Mouse (Mus musculus) ovary, adult 18-20 months (tissue): ENCODE measurements at regions not wholly inside any gene's neighbourhood (a gene's known extent, or its start where the extent isn't known, plus 50 kb on each side); places are given as distances from the start of the nearest gene placed in this dataset.
"Not testable (repeated sequence)": the region's sequence is repeated elsewhere in the genome, so short reads cannot be mapped to it uniquely, and the experiment has no call there.

ENCODE experiments used
- DNase-seq: peaks from one replicate; pipeline ENCODE4 v3.0.0; 2022; ENCODE audit warnings: low spot score, mixed read lengths

DNA sequence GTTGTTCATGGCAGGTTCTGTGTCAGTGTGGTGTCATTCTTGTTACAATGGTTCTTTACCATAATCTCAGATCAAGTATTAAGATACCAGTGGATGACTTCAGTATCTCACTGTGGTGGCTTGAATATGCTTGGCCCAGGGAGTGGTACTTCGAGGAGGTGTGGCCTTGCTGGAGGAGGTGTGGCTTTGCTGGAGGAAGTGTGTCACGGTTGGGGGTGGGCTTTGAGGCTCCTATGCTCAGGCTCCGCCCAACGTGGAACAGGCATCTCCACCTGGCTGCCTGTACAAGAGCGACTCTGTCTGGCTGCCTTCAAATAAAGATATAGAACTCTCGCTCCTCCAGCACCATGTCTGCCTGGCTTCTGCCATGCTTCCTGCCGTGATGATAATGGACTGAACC, 63.6 kb downstream of the Cd2 start:
- no peak for DNase-seq

DNA sequence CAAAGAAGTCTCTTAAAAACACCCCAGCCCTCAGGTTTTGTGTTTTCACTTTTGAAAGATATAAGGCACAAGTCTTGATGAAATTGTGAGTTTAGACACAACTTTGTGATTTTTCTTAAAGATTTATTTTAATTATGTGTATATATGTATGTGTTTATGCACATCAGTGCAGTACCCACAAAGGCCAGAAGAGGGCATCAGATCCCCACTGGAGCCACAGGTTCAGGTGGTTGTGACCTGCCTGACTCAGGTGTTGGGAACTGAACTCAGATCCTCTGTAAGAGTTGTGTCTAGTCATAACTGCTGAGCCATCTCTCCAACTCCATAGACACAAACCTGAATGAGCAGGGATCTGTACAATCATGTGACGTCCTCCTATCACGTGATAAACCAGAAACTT, 67.8 kb downstream of the Cd2 start:
- no peak for DNase-seq

DNA sequence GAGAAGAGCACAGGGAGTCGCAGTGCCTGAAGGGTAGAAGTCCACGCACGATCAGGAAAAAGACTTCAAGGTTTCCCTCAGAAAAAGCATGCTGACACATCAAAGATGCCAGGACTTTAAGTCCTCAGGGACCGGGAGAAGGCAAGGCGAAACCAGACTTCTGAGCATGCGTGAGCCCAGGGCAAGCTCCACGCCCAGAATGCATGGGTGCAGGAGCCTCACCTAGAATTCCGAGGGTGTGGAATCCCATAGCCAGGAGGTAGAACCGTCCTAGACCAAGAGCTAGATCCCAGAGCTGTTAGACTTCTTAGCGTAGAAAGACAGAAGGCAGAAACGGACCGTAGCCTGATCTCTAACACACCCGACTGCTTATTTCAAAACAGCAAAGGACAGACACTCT, 71.0 kb downstream of the Cd2 start:
- DNase-seq = no peak

DNA sequence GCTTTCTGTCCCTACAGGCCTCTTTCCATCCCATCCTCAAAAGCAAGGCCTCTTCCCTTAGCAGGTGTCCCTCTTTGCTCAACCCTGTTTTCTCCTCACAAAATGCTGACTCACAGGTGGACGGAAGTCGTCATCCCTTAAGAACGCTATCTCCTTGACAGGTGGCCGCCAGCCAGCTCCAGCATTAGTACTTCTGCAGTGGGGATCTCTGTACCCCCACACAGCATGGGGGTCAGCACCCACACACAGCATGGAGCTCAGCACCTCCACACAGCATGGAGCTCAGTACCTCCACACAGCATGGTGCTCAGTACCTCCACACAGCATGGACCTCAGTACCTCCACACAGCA, 74.6 kb downstream of the Cd2 start:
- DNase-seq = no peak

DNA sequence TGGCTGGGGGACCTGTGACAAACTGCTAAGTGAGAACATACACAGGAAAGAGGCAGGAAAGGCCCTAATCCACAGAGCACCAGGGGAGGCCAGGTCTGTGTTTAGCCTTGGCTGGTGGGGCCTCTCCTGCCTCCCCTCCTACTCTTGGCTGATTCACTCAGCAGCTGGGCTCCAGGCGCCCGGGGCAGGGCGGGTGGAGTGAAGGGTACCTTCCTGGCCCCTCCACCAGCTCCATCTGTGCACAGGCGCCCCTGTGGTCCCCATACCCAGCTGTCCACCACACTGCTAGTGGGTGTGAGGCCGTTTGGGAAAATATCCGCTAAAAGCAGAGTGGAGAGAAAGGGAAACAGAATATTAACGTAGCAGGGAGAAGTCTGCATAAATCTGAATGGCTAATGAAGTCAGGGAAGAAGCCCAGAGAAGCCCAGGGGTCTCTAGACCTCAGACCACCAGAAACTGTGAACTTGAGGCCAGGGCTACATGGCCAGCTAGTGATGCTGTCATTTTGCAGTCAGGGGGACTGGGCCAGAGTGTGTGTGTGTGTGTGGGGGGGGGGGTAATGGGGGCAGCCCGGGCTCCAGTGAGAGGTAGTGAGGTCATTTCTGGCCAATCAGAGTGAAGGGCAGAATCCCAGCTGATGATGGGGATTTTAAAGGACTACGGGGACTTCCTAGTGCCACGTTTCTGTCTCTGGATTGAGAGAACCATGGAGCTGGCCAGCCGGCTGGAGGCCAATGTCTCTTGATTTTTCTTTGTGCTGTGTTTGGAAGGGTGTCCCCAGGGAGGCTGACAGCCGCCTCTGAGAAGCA, 75.1 kb downstream of the Cd2 start:
- no peak for DNase-seq

DNA sequence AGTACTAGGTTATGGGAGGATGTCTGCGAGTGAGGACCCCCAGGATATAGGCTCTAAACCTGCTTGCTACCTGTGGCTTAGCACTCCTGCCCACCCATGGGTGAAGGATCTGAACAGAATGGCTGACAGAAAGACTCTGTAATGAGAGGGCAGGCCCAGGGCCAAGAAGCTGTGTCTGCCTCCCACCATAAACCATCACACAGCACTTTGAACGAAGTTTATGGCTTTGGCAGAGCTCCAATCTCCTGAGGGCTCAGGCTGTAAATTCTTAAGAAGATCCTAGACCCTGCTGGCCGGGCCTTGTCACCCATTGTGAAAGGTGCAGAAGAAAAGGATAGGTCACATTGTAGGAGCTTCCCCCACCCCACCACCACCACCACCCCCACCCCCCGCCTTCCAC, 75.8 kb downstream of the Cd2 start:
- no peak for DNase-seq

DNA sequence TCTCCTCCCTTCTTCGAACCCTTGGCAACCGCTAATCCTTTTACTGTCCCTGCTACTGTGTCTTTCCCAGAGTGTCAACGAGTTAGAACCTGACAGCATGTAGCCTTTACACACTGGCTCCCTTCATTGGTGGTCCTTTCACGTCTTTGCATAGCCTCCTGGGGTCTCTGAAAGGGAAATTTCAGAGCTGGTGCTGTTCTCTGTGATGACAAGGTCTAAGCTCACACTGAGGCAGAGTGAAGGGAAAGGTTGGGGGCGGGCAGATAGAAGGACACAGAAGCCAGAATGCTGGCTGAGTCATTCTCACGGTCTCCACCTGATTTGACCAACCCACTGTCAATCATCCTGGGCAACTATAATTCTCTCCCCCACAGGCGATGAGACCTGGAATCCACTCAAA, 78.2 kb downstream of the Cd2 start:
- DNase-seq = no peak

DNA sequence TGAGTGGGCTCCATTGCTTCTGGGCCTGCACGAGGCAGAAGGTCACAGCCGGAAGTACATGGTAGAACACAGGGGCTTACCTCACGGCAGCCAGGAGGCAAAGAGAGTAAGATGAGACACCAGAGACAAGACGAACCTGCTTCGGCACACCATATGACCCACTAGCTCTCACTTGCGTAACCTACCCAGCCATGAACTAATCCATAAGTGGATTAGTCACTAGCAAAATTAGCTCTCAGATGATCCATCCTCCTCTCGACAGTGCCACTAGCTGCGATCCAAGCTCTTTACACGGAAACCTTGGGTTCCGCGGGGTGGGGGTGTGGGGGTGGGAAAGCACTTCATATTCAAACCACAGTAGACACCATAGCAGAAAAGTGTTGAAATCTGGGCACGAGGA, 79.0 kb downstream of the Cd2 start:
- DNase-seq = no peak

DNA sequence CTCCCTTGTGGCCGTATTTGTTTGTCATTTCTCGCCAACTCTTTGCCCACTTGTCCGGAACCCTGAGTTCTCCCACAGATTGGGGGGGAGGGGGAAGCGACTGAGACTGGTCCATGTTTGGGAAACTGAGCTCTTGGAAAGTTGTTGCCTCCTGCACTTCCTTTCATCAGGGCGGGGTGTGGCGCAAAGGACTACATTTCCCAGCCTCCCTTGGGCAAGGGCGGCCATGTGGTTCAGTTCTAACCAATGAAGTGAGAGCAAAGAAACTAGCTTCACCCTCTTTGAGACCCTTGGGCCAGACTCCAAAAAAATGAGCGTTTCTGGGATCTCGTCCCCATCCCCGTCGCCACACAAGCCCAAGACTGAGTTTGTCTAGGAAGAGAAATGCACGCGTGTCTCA, 81.6 kb downstream of the Cd2 start:
- not testable (repeated sequence) for DNase-seq

DNA sequence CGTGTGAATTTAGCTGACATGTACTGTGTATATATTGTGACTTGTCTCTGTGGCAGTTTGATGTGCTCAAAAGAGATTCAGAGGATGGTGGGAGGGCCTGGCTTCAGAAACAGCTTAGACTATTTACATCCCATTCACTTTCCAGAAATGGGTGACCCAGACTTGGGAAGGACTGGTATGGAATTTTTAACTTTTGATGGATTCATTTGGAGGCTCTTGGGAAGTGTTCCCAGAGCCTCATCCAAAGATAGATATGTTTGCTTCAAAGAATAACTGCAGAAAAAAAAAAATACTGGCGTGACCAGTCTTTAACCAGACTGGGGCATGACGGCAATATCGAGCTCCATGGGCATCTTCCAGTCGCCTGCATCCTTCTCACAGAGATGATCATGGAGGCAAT, 84.6 kb upstream of the Ptgfrn start:
- DNase-seq = no peak

DNA sequence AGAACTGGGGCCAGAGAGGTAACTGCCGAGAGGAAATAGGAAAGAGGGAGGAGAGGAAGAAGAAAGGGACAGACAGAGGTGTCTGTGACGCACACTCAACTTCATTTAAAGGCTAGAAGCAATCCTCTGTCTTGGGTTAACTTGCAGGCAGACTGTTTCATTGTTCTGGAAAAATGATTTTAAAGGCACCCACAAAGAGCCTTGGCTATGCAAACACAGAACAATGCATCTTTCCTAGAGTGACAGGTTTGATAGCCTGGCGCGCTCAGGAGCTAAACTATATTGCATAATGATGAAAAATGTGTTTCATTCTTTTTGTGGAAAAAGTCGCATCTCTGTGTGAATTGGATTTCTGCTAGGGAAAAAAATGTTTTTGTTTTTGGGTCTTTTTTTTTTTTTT, 84.2 kb upstream of the Ptgfrn start:
- DNase-seq = no peak

DNA sequence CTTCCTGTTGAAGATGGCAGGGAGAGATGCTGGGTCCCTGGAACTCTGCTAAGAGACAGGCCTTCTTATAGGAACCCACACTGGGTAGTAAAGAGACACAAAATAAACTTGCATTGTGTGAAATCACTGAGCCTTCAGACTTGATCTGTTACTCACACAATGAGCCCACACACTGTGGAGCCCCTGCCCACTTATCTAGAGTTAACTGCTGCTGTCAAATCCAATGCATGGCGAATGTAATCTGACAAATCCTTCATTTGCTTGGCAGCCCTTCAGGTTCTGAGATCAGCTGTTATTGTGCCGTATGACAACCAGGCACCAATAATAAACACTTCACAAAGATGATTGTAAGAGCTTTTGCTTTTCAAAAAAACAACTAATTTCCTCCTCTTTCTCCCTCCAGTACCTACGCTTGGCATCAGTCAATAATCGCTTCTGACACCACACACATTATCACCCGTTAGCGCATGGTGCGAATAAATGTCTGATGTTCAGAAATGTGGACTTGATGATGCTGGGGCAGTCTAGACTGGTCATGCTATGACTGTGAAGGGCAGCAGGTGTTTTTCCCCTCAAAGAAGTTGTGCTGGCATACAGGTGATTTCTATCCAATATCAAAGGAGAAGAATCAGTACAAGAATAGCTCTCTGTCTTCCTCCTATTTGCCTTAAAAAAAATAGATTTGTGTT, 81.4 kb upstream of the Ptgfrn start:
- DNase-seq = no peak

DNA sequence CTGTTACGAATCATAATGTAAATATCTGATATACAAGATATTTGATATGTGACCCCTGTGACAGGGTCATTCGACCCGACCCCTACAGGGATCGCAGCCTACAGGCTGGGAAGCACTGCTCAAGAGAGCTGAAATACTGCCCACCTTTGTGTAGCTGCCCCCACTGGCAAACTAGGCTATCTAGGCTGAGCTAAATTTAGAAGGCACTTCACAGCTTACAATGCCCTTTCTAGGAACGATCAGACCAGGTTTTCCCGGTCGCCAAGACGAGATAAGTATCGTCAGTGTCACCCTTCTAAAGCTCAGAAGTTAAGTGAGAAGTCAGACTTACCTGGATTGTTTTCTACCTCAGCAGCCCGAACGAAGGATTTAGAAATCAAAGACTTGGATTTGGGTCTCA, 71.9 kb upstream of the Ptgfrn start:
- no peak for DNase-seq

DNA sequence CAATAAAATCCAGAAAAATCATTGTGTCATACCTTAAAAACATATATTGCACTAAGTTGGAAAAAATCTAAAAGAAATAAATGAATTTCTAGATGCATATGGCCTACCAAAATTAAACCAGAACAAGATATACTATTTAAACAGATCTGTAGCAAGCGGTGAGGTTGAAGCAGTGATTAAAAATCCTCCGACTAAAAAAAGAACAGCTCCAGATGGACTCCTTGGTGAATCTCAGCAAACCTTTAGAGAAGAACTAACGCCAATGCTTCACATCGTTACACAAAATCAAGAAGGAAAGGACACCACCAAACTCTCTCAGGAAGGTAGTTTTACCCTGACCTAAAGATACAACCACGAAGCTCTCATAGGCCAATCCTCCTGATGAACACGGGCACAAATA, 63.9 kb upstream of the Ptgfrn start:
- DNase-seq = no peak

DNA sequence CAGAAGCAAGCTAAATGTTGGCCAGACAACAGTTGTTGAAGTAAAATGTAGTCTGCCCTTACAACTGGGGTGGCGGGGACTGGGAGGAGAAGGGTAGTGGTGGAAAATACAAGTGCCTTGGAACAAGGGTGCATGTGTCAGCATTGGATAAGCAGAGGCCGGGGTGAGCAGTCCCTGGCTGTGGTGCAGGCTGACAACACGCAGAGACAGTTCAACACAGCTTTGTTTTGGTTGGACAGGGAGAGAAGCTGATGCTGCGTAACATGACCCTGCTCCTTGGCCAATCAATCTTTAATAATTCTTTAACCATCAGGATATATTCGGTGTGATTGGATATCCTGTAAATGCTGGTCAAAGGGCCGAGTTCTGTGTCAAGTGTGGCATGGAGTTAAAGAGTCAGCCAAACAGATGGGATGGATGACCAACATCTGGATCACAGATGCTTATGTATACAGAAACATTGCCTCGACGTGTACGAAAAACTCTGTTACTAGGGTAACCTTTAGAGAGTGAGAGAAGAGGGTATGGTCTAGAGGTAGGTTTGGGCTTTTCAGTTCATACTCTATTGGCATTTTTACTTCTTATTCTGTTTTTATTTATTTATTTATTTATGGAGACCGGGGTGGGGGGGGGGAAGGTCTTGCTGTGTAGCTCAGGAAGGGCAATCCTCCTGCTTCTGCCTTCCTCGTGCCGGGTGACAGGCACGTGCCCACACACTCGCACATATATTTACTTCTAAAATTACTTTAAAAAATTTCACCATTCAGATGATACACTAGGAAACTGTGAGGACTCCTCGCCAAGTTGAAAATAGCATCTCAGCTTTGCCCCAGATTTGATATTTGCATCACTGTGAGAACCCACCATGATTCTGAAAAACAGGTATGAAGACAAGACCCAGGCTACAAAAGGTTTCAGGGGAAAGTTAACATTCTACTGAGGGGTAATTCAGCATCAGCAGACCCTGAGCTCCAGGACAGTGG, 60.2 kb upstream of the Ptgfrn start:
- DNase-seq = no peak

DNA sequence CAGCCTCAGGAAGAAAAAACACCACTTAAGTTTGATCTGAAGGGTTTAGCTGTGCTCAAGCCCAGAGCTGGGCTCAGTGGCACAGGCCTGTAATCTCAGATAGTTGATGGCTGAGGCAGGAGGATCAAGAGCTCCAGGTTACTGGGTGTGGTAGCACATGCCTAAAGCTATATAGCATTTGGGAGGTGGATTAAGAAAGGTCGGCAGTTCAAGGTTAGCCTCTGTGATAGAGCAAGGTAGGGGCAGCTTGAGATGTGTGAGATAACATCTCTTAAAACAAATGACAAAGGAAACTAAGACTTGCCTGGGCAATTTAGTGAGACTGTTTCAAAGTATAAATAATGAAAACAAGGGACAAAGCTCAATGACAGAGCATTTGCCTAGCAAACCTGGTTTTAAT, 56.9 kb upstream of the Ptgfrn start:
- no peak for DNase-seq

DNA sequence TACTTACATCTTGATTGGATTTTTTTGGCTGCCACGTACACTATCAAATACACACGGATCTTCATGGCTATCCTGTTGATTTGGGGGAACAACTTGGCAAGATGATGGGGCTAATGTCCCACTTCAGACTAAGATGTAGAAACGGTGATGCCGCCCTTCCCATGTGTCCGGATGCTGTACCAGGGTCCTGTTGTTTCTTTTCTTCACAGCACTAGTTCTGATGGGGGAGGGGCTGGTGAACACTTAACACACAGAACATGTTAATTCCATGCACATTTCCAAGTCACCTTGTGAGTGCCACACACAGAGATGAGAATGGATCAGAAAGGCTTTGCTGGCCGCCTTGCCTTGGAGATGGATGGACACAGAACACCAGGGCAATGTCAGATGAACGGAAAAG, 56.5 kb upstream of the Ptgfrn start:
- DNase-seq = no peak

DNA sequence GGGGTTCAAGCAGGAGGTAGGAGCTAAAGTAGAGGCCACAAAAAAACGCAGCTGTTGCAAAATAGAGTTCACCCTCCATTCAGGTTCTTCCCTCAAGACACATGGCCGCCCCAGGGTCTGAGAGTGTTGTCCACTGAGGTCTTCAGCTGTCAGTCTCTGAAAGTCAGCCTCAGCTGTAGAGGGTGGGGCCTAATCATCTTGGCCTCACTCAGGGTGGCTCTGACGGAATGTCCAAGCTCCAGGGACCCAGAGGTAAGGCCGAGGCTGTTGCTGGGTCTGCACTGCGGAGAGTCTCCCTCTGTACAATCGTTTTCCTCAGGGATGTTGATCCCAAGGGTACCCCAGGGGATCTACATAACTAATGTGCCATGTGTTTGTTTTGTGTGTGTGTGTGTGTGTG, 55.2 kb upstream of the Ptgfrn start:
- no peak for DNase-seq

DNA sequence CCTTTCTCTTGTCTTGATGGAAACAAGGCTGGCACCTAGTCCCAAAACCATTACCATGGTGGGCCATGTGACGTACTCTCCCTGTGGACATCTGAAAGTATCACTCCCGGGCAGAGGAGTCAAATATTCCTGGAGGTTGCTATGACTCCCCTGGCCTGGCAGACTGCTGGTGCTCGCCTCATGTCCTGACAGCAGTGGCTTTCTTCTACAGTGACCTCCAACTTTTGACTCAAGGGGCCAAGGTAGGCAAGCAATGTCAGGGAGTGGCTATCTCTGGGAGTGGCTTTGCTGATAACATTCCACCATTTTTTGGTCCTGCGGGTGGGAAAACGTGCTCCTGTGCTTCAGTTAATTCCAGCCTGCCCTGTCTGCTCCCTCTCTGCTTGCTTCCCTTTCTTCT, 54.7 kb upstream of the Ptgfrn start:
- DNase-seq = no peak

DNA sequence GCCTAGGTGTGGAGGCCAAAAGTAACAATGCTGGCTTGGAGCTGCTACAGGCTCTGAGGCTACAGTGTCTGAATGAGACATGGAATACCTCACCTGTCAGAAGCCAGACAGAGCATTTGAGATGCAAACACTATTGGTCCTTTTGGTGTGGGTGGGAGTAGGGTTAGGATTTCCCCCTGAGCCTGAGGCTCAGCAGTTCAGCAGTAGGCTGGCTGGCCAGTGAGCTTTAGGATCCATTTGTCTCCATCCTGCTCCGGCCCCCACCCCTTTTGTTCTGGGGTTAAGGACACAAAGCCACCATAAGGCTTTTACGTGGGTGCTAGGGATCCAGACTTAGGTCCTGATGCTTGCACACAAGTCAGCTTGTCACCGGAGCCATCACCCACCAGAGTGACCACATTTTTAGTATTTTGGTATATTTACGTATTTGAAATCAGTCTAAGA, 53.9 kb upstream of the Ptgfrn start:
- no peak for DNase-seq

DNA sequence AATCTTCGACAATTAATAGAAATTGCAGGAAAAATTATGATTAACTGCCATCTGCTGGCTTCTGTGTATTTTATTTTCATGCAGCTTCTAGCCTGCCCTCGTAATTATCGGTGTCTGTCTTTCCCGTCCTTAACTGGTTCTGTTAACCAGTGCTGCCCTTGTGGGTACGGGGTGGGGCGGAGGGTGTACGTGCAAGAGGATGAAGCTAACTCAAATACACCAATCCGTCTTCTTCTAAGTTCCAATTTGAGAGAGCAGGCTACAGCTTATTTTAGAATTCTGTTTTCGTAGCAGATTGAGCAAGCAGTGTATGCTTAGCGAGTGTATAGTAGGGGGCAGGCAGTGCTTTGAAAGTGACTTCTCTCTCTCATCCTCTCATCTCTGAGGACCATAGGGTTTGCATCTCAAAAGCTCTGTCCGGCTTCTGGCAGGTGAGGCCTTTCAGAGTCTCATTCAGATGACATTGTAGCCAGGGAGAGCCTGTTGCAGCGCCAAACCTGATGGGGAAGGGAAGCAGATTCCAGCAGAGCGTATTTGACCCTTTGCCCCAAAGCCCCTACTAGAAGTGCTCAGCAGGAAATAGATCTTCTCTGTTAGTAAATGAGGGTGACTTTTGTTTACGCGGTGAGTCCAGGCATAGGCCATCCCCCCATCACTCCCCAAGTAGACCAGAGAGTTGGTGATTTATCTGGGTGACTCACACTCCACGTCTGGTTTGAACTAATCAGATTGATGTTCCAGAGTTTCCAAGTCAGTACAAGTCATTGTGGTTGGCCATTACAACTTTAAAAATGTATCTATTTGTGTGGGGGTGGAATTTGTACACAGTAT, 53.3 kb upstream of the Ptgfrn start:
- DNase-seq = no peak
